Mouse (Mus musculus): ENCODE data around the gene Wnt5a.
A peak's percentile ranks its signal among the peaks of the same experiment; 100 is the strongest.

Wnt5a gene

GRCm38 (mm10) chr14:28504101-28505050 is at the start of gene Wnt5a:
TSS of gene Wnt5a (plus strand) at chr14:28504750.
- no peak for DNase-seq (ENCODE audit: low read depth)

DNA sequence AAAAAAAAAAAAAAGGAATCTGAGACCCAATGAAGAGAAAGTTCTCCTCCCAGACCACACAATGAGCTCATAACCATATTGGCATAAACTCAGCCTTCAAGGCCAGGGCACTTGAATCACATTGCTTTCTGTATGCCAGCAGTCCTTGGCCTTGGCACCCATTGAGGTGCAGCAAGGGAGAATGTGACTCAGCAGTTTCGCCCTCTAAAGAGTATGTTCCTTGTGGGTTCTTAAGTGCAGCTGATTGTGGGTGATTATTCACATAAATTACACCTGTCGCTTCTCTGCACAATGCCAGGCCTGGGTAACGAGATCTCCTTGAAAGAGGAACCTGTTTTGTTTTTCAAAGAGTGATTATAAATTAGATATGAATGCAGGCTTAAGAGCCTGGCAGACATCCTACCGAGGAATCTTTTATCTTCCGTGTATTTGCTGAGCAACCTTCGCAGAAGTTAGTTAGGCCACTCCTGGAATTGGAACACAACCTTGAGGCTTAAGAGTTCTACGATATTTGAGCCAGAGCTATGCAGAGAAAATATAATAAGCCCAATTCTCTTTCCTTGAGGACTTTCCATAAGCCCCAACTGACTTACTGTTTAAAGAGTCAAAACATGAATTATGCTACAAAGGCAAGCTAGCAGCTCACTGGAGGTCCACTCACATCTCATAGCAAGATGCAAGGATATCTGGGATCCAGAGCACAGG is 48.0 kb upstream of the Wnt5a start:
- peak; percentile 58 for DNase-seq (ENCODE audit: low read depth)

DNA sequence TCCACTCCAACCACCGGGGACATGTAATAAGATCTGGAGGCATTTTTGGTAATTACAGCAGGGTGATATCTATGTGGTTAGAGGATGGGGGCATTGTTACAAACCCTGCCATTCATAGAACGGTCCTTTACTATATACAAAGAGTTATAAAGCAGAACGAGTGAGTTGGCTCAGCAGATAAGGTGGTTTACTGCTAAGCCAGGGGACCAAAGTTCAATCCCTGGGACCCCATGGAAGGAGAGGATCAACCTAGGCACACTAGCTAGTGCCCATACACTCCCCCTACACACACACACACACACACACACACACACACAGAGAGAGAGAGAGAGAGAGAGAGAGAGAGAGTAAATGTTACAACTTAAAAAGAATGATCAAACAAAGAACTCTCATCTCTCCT is 47.1 kb upstream of the Wnt5a start:
- DNase-seq (ENCODE audit: low read depth) = no peak

- DNase-seq (ENCODE audit: low read depth) = no peak
These were observed 36.6 kb upstream of the Wnt5a start for GRCm38 (mm10) chr14:28467956-28468355.

GRCm38 (mm10) chr14:28469696-28470095 is 34.9 kb upstream of the Wnt5a start:
- DNase-seq (ENCODE audit: low read depth) = no peak

DNA sequence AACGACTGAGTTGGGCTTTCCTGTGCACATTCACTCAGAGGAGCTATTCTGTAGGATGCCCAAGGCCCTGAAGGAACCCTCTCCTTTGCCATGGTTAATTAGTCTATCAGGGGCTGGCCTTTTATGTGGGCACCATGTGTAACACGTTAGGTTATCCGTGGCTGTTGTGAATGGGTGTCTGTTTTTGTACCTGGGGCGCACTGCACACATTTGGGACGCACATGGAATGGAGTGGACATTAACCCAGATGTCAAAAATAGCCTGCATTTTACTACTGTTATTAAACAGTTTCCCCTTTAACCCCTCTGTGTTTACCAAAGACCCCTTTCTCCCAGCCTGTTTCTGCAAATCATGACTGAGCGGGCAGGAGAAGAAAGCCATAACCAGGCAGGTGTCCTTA is 34.3 kb upstream of the Wnt5a start:
- DNase-seq (ENCODE audit: low read depth) = no peak

DNA sequence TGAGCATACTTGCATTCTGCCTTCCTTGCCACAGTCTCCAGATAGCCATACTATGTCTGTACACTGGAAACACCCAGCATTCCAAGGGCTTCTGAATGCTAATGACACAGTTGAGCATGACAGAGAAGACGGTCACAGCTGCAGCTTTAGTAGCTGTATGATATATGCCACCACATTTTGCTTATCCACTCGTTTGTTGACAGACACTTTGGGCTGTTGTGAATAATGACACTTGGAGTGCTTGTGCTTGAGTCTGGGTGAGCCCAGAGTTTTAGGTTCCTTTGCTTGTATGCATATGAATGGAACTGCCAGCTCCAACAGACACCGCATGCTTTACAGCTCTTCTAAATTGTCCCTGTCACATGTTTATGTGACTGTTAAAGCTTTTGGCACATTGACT is 29.5 kb upstream of the Wnt5a start:
- no peak for DNase-seq (ENCODE audit: low read depth)

DNA sequence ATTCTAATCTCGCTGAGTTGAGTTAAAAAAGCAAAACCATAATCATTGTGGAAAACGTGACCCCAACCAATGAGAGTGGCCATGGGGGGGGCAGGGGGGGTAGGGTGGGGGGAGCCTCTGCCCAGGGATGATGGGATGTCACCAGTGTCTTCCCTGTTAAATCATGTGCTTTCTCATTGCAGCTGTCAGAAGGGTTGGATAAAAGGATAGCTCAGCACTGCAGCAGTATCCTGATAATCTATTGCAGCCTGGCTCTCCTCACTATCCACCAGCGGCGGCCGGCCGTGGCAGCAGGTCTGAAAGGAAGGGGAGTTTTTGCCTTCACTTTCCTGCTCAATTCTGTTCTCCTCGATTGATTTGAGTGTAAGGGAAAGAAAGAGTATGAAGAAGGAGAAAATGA is 29.1 kb upstream of the Wnt5a start:
- DNase-seq (ENCODE audit: low read depth) = no peak

DNA sequence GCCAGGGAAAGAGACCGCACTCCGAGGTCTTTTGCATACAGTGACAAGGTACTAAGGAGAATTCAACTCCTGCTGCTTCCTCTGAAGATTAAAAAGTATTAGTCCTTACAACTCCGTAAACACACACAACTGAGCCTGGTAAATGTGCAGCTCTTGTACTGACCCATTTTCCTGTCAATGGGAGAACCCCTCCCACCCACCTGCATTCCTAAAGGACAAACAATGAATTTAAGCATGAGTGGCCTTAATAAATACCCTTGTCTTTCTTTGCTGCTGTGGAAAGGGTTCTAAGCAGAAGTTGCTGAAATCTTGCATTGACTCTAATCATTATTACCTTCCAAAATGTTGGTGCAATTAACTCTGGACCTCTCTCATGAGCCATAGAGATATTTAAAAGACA is 27.8 kb upstream of the Wnt5a start:
- DNase-seq (ENCODE audit: low read depth) = no peak

DNA sequence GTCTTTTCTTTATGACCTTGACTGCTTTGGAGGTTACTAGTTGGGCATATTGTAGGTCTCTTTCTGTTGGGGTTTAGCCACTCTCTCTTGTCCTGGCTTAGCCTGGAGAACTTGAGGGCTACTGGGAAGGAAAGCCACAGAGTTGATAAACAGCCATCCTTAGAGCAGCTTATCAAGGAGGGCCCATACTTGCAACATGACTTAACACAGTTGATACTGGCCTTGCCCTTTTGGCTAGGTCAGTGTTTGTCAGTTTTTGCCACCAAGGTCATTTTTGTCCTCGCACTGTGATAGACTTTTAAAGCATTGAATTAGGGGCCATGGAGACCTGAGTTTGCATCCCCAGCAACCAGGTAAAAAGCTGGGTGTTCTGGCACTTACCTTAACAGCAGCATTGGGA is 23.7 kb upstream of the Wnt5a start:
- DNase-seq (ENCODE audit: low read depth) = no peak

GRCm38 (mm10) chr14:28493806-28494205 is 10.7 kb upstream of the Wnt5a start:
- no peak for DNase-seq (ENCODE audit: low read depth)

- no peak for DNase-seq (ENCODE audit: low read depth)
These were observed 10.3 kb upstream of the Wnt5a start for GRCm38 (mm10) chr14:28494273-28494672.

- DNase-seq (ENCODE audit: low read depth) = no peak
These were observed 3.2 kb upstream of the Wnt5a start for GRCm38 (mm10) chr14:28501216-28501878.

GRCm38 (mm10) chr14:28503276-28503675 is 1.3 kb upstream of the Wnt5a start:
- no peak for DNase-seq (ENCODE audit: low read depth)

- no peak for DNase-seq (ENCODE audit: low read depth)
These were observed 568 bp downstream of the Wnt5a start for GRCm38 (mm10) chr14:28505051-28505585.

GRCm38 (mm10) chr14:28505586-28506375 is 1.2 kb downstream of the Wnt5a start:
- no peak for DNase-seq (ENCODE audit: low read depth)

DNA sequence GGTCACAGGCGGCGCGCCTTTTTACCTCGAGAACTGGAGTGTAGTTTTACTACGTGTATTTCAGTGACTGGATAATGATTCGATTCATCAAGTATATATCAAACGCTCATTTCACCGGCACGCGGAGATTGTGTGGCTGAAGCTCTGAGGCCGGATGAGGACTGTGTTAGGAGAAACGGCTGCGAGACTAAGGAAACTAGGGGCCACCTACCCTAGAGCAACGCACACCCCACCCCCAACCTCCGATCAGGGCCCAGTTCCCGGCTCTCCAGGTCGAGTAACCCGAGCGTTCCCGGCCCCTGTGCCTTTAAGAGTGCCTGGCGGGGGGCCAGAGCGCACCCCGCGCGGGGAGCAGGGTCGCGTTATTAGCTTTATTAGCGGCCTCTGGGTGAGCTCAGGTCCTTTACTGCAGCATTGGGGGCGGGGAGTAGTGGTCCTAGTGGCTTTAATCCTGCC is 1.9 kb downstream of the Wnt5a start:
- DNase-seq (ENCODE audit: low read depth) = no peak

- DNase-seq (ENCODE audit: low read depth) = no peak
These were observed 2.5 kb downstream of the Wnt5a start for GRCm38 (mm10) chr14:28507011-28507410.

DNA sequence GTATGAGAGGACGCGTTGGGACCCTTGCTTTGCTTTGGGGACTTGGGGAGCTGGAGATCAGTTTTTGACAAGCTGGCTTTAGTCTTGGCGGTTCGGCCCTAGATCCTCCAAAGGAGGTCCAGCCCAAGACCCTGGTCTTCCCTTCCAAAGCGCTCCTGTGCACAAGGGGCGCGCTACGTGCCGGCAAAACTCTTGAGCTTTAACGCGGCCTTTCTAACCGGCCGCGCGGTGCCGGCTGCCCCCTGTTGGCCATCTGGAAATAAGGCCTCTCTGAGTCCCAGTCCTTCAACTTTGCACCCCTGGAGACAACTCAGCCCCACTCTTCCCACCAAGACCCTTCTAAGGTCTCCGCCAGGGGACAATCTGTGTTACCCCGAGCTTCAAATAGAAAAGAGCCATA is 2.9 kb downstream of the Wnt5a start:
- no peak for DNase-seq (ENCODE audit: low read depth)

GRCm38 (mm10) chr14:28508288-28509258 is 4.0 kb downstream of the Wnt5a start:
- no peak for DNase-seq (ENCODE audit: low read depth)
